Mouse (Mus musculus) cerebellum, adult 2 months (tissue): Measurements from ENCODE around the gene Olfr770. TPM values are rescaled to one million over a fixed set of nuclear protein-coding genes. Genes with fewer than 3 reads are reported as not detected.
"Not testable (repeated sequence)": the region's sequence is repeated elsewhere in the genome, so short reads cannot be mapped to it uniquely, and the experiment has no call there.

Experiments used
- DNase-seq, 2 experiments: peaks; one replicate each; pipeline ENCODE4 v3.0.0; 2021
- H3K27ac ChIP-seq: fragments of 200-500 bp; 2 replicates; pipeline ENCODE4 v1.5.1; 2012; ENCODE audit warnings: low read length, control low read depth, inconsistent platforms; ENCODE audit not compliant: insufficient read depth
- H3K27me3 ChIP-seq: fragments of 200-500 bp; 2 replicates; pipeline ENCODE4 v1.6.1; 2012; ENCODE audit warnings: inconsistent platforms, mild to moderate bottlenecking, low read length, moderate library complexity; ENCODE audit not compliant: control insufficient read depth, insufficient read depth
- H3K4me1 ChIP-seq: fragments of 200-500 bp; 2 replicates; pipeline ENCODE4 v1.6.1; 2011; ENCODE audit warnings: low read length; ENCODE audit not compliant: control insufficient read depth, insufficient read depth
- H3K4me3 ChIP-seq: fragments of 200-500 bp; replicated peaks from 2 replicates; pipeline ENCODE3; 2011; ENCODE audit warnings: mild to moderate bottlenecking, low read depth, low read length, control low read depth; ENCODE audit not compliant: insufficient read depth
- CTCF ChIP-seq: fragments of 200-500 bp; IDR thresholded peaks from 2 replicates; pipeline ENCODE4 v1.5.1; 2011; ENCODE audit warnings: low read depth, mild to moderate bottlenecking, control low read depth, low read length, moderate library complexity, borderline replicate concordance; ENCODE audit not compliant: insufficient read depth
- POLR2A ChIP-seq: fragments of 200-500 bp; IDR thresholded peaks from 2 replicates; pipeline ENCODE4 v1.6.1; 2011; ENCODE audit warnings: low read length, control low read depth, borderline replicate concordance; ENCODE audit not compliant: insufficient read depth
- WGBS: fragments of 180-500 bp; shearing (Covaris S2); methylation state at CpG from one replicate; pipeline ENCODE4 v1.1.7; 2018; 5-methylcytosine and 5-hydroxymethylcytosine counted together
- polyA plus RNA-seq: library from polyadenylated mRNA; depleted of rRNA; stranded (reverse); fragments of >200 nt; gene quantifications from 2 replicates; pipeline ENCODE4 v1.2.3, GENCODE M21; 2012; rRNA removed

Olfr770 gene
- polyA plus RNA-seq, result not detected in 2 replicates

- Histone ChIP-seq H3K27ac (no peak within 1 kb of the TSS), H3K27me3 (no peaks in the 10 kb centered on the region), H3K4me1 (no peaks in the 10 kb centered on the region), H3K4me3 (no peak within 1 kb of the TSS)
- WGBS, result 28% methylated on average over 2 of the region's 2 CpGs
- no peak for TF ChIP-seq POLR2A
- no peak for TF ChIP-seq CTCF
- peak in 1 of 2 experiments; percentile 4 for DNase-seq
Measured at GRCm38 (mm10) chr10:129138898-129139297, at the start of gene Olfr770. Gene Olfr770, minus strand, starts transcription at chr10:129138998.

- H3K4me3 ChIP-seq, DNase-seq, H3K27ac ChIP-seq, H3K27me3 ChIP-seq, H3K4me1 ChIP-seq: not testable (repeated sequence)
Measured at GRCm38 (mm10) chr10:129187319-129187718, 48.5 kb upstream of the Olfr770 start, which contains the start of gene Olfr773. Gene Olfr773, minus strand, starts transcription at chr10:129187419.

- not testable (repeated sequence) for H3K4me3 ChIP-seq, H3K27me3 ChIP-seq, H3K27ac ChIP-seq, DNase-seq, H3K4me1 ChIP-seq
- 90% methylated on average over 4 of the region's 4 CpGs for WGBS
Measured at GRCm38 (mm10) chr10:129177821-129178220, 39.0 kb upstream of the Olfr770 start, which contains the start of gene Olfr772. Gene Olfr772, minus strand, starts transcription at chr10:129177921.

- Histone ChIP-seq H3K27me3 (no peaks in the 10 kb centered on the region), H3K4me3 (no peak within 1 kb of the TSS), H3K4me1 (no peaks in the 10 kb centered on the region), H3K27ac (no peak within 1 kb of the TSS)
- WGBS, result 91% methylated on average over 1 of the region's 1 CpGs
- no peak for DNase-seq
- TF ChIP-seq POLR2A, result no peak
- no peak for TF ChIP-seq CTCF
Measured at GRCm38 (mm10) chr10:129164651-129165050, 25.9 kb upstream of the Olfr770 start, which contains the start of gene Olfr771. Gene Olfr771, minus strand, starts transcription at chr10:129164751.

- Histone ChIP-seq H3K27ac (no peak within 1 kb of the TSS), H3K27me3 (no peaks in the 10 kb centered on the region), H3K4me1 (no peaks in the 10 kb centered on the region), H3K4me3 (no peak within 1 kb of the TSS)
- WGBS, result 81% methylated on average over 2 of the region's 2 CpGs
- TF ChIP-seq POLR2A (no peak), CTCF (no peak)
- no peak for DNase-seq
Measured at GRCm38 (mm10) chr10:129117761-129118160, 21.0 kb downstream of the Olfr770 start, which contains the start of gene Olfr769. Gene Olfr769, minus strand, starts transcription at chr10:129117861.

GRCm38 (mm10) chr10:129115146-129115545, 23.7 kb downstream of the Olfr770 start:
- no peak overlapping the region for H3K27ac ChIP-seq
- H3K4me1 ChIP-seq, result no peaks in the 10 kb centered on the region
- H3K4me3 ChIP-seq, result no peak overlapping the region
- no peaks in the 10 kb centered on the region for H3K27me3 ChIP-seq
- WGBS, result 94% methylated on average over 3 of the region's 3 CpGs
- TF ChIP-seq POLR2A (no peak), CTCF (no peak)
- DNase-seq, result no peak

GRCm38 (mm10) chr10:129101231-129101630, 37.6 kb downstream of the Olfr770 start:
- Histone ChIP-seq H3K27me3 (no peaks in the 10 kb centered on the region), H3K27ac (no peak overlapping the region), H3K4me1 (no peaks in the 10 kb centered on the region), H3K4me3 (no peak overlapping the region)
- 34% methylated on average over 3 of the region's 3 CpGs for whole genome bisulfite sequencing
- TF ChIP-seq POLR2A (no peak), CTCF (no peak)
- DNase-seq, result no peak

GRCm38 (mm10) chr10:129099275-129099674, 39.5 kb downstream of the Olfr770 start, which contains the start of gene Olfr768:
Gene Olfr768, minus strand, starts transcription at chr10:129099375.
- Histone ChIP-seq H3K4me3 (no peak within 1 kb of the TSS), H3K27ac (no peak within 1 kb of the TSS), H3K27me3 (no peaks in the 10 kb centered on the region), H3K4me1 (no peaks in the 10 kb centered on the region)
- WGBS, result 81% methylated on average over 1 of the region's 1 CpGs
- TF ChIP-seq POLR2A, result no peak
- no peak for TF ChIP-seq CTCF
- DNase-seq, result no peak

GRCm38 (mm10) chr10:129082810-129083209, 56.0 kb downstream of the Olfr770 start, which contains the start of gene Olfr767:
Gene Olfr767, minus strand, starts transcription at chr10:129082910.
- not testable (repeated sequence) for H3K27me3 ChIP-seq, H3K4me3 ChIP-seq, H3K27ac ChIP-seq, DNase-seq, H3K4me1 ChIP-seq

Other genes starting within 250 kb of the Olfr770 start
- 13.6 and 14.8 TPM in 2 replicates for gene Gdf11, start 247.3 kb downstream of the Olfr770 start, polyA plus RNA-seq
- 108 and 110 TPM in 2 replicates for gene Cd63, start 238.0 kb downstream of the Olfr770 start, polyA plus RNA-seq
- 37.0 and 45.7 TPM in 2 replicates for gene Rdh5, start 216.1 kb downstream of the Olfr770 start, polyA plus RNA-seq
- 350 and 357 TPM in 2 replicates for gene Bloc1s1, start 215.0 kb downstream of the Olfr770 start, polyA plus RNA-seq
- gene Itga7, start 205.2 kb downstream of the Olfr770 start, polyA plus RNA-seq, result 96.2 and 106 TPM in 2 replicates
- not detected in 2 replicates for gene Mettl7b, start 178.0 kb downstream of the Olfr770 start, polyA plus RNA-seq
- not detected in 2 replicates for gene Olfr9, start 149.6 kb downstream of the Olfr770 start, polyA plus RNA-seq
- not detected in 2 replicates for gene Olfr763, start 128.2 kb downstream of the Olfr770 start, polyA plus RNA-seq
- gene Olfr764-ps1, start 99.1 kb downstream of the Olfr770 start, polyA plus RNA-seq, result not detected in 2 replicates
- gene Olfr765, start 89.0 kb downstream of the Olfr770 start, polyA plus RNA-seq, result not detected in 2 replicates
- gene Olfr766-ps1, start 70.0 kb downstream of the Olfr770 start, polyA plus RNA-seq, result not detected in 2 replicates
- not detected in 2 replicates for gene Olfr767, start 56.1 kb downstream of the Olfr770 start, polyA plus RNA-seq
- gene Olfr768, start 39.6 kb downstream of the Olfr770 start, polyA plus RNA-seq, result not detected in 2 replicates
- gene Olfr769, start 21.1 kb downstream of the Olfr770 start, polyA plus RNA-seq, result not detected in 2 replicates
- gene Olfr771, start 25.8 kb upstream of the Olfr770 start, polyA plus RNA-seq, result not detected in 2 replicates
- not detected in 2 replicates for gene Olfr772, start 38.9 kb upstream of the Olfr770 start, polyA plus RNA-seq
- gene Olfr773, start 48.4 kb upstream of the Olfr770 start, polyA plus RNA-seq, result not detected in 2 replicates
- not detected in 2 replicates for gene Olfr774, start 97.2 kb upstream of the Olfr770 start, polyA plus RNA-seq
- gene Olfr775, start 109.4 kb upstream of the Olfr770 start, polyA plus RNA-seq, result not detected in 2 replicates
- not detected in 2 replicates for gene Olfr776, start 120.1 kb upstream of the Olfr770 start, polyA plus RNA-seq
- gene Olfr777, start 132.5 kb upstream of the Olfr770 start, polyA plus RNA-seq, result not detected in 2 replicates
- gene Olfr780, start 179.1 kb upstream of the Olfr770 start, polyA plus RNA-seq, result not detected in 2 replicates
- gene Olfr781, start 189.9 kb upstream of the Olfr770 start, polyA plus RNA-seq, result not detected in 2 replicates
- not detected in 2 replicates for gene Olfr782, start 209.9 kb upstream of the Olfr770 start, polyA plus RNA-seq
- 0.06 and 0.08 TPM in 2 replicates for gene Olfr784, start 245.1 kb upstream of the Olfr770 start, polyA plus RNA-seq